Mouse (Mus musculus) ovary, postnatal 10 days (tissue): ENCODE measurements around the gene Cfap157.

Source experiments
- DNase-seq: peaks from one replicate; pipeline ENCODE4 v3.0.0; 2022; ENCODE audit warnings: low spot score

Cfap157 gene

GRCm38 (mm10) chr2:32784048-32784681, at the start of gene Cfap157:
TSS of gene Cfap157 (minus strand) at chr2:32784428.
- no peak for DNase-seq

- no peak for DNase-seq
These were observed 44.9 kb upstream of the Cfap157 start for GRCm38 (mm10) chr2:32828979-32829676.

- no peak for DNase-seq
These were observed 41.6 kb upstream of the Cfap157 start for GRCm38 (mm10) chr2:32825796-32826195.

- no peak for DNase-seq
These were observed 40.5 kb upstream of the Cfap157 start for GRCm38 (mm10) chr2:32824778-32825177.

- DNase-seq: no peak
These were observed 40.0 kb upstream of the Cfap157 start for GRCm38 (mm10) chr2:32824181-32824580.

GRCm38 (mm10) chr2:32823579-32824154, 39.4 kb upstream of the Cfap157 start:
- DNase-seq: no peak

GRCm38 (mm10) chr2:32823153-32823552, 38.9 kb upstream of the Cfap157 start:
- DNase-seq: no peak

GRCm38 (mm10) chr2:32822643-32823042, 38.4 kb upstream of the Cfap157 start:
- no peak for DNase-seq

- DNase-seq: no peak
These were observed 37.0 kb upstream of the Cfap157 start for GRCm38 (mm10) chr2:32821041-32821802.

GRCm38 (mm10) chr2:32818208-32818607, 34.0 kb upstream of the Cfap157 start:
- DNase-seq: no peak

- DNase-seq: no peak
These were observed 33.4 kb upstream of the Cfap157 start for GRCm38 (mm10) chr2:32817589-32817988.

GRCm38 (mm10) chr2:32816946-32817581, 32.8 kb upstream of the Cfap157 start:
- DNase-seq: no peak

GRCm38 (mm10) chr2:32816497-32816896, 32.3 kb upstream of the Cfap157 start:
- no peak for DNase-seq

GRCm38 (mm10) chr2:32811959-32812358, 27.7 kb upstream of the Cfap157 start:
- no peak for DNase-seq

- DNase-seq: no peak
These were observed 24.8 kb upstream of the Cfap157 start for GRCm38 (mm10) chr2:32808816-32809566.

- DNase-seq: no peak
These were observed 14.2 kb upstream of the Cfap157 start for GRCm38 (mm10) chr2:32798251-32798962.

GRCm38 (mm10) chr2:32795748-32796418, 11.7 kb upstream of the Cfap157 start:
- DNase-seq: no peak

- no peak for DNase-seq
These were observed 7.1 kb upstream of the Cfap157 start for GRCm38 (mm10) chr2:32791297-32791696.

- DNase-seq: no peak
These were observed 4.4 kb upstream of the Cfap157 start for GRCm38 (mm10) chr2:32788581-32788980.

GRCm38 (mm10) chr2:32787176-32787575, 2.9 kb upstream of the Cfap157 start:
- no peak for DNase-seq
